ENCODE assay signal across 11 mouse cellular contexts in the genomic region with DNA sequence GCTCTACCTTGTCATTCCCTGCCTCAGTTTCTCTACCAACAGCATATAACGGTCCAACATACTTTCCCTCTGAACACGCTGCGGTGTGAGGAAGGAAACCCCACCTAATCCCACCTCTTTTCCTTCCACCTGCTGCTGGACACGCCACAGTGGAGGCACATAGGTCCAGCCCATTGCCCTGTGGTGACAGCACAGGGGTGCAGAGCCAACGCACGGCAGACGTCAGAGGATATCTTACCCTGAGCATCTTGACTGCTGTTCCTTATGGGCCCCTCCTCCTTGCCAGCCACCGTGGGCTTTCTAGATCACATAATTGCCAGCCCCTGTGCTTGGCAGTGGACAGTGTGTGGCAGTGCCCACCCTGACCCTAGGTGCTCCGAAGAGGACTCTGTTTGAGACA. TPM values are rescaled to one million over a fixed set of nuclear protein-coding genes. Genes with fewer than 3 reads are reported as not detected.
DNase-seq lines count a peak whose midpoint lies in the region; ATAC-seq and TF ChIP-seq lines count a peak whose summit lies in the region.
"Had no signal": no experiment of that assay in that cellular context is flagged by ENCODE, and none has a peak within 500 bp of the region (broad histone marks: within the 10 kb centered on the region; RNA-seq: fewer than 3 reads in every experiment).

No protein-coding gene starts in this region.

- peak overlapping the region; percentile 81 for H3K4me2 ChIP-seq in lung, embryonic 16.5 days (ENCODE audit: low read depth, low read length)
- H3K4me2 ChIP-seq in hindbrain, embryonic 14.5 days (replicated peaks) = peak overlapping the region; percentile 84
- peak overlapping the region; percentile 79; the same call in 1 of the 2 replicates for H3K4me2 ChIP-seq in neural tube, embryonic 12.5 days (replicated peaks)

- peak overlapping the region; percentile 81 for H3K4me3 ChIP-seq in gastrocnemius, adult 2 months
- H3K4me3 ChIP-seq in lung, embryonic 16.5 days (ENCODE audit: low read length) = peak overlapping the region; percentile 80
- 0 out of 2 replicates have a peak overlapping the region, but pooled peaks have one; percentile 10 for H3K4me3 ChIP-seq in hindbrain, embryonic 14.5 days (replicated peaks; ENCODE audit: low read length)
- no peak overlapping the region for H3K4me3 ChIP-seq in neural tube, embryonic 12.5 days

- intact Hi-C loops in gastrocnemius, adult 2 months (cut with DNase I) = loop anchor here (5.0 kb wide), 1 partner anchor 33 kb away; no protein-coding TSS in a partner anchor

- peaks cover 68% of the 10 kb centered on the region for H3K4me1 ChIP-seq in lung, embryonic 16.5 days (replicated peaks; ENCODE audit: control insufficient read depth, insufficient read depth, low read length)
- peaks cover 19% of the 10 kb centered on the region for H3K4me1 ChIP-seq in hindbrain, embryonic 14.5 days (replicated peaks; ENCODE audit: control insufficient read depth, insufficient read depth, low read length)
- peaks cover 53% of the 10 kb centered on the region for H3K4me1 ChIP-seq in neural tube, embryonic 12.5 days

- DNase-seq in gastrocnemius, adult 2 months = no peak
- DNase-seq in gastrocnemius, adult 8-10 months (ENCODE audit: low spot score in 2 of 2) = no peak
- DNase-seq in lung, postnatal 10 days = no peak
- no peak for DNase-seq in hindbrain, embryonic 14.5 days (ENCODE audit: low spot score)
- no peak for DNase-seq in urinary bladder, adult 18-20 months (ENCODE audit: low spot score in 2 of 2)

- TF ChIP-seq CTCF in gastrocnemius, adult 2 months (IDR thresholded peaks at IDR 0.05) = no peak

- H3K27ac ChIP-seq in gastrocnemius, adult 2 months = peak overlapping the region; percentile 94
- H3K27ac ChIP-seq in lung, embryonic 16.5 days (ENCODE audit: low read length) = no peak overlapping the region
- H3K27ac ChIP-seq in hindbrain, embryonic 14.5 days = no peak overlapping the region
- no peak overlapping the region for H3K27ac ChIP-seq in neural tube, embryonic 12.5 days

- peak overlapping the region; percentile 84 for H3K9ac ChIP-seq in lung, embryonic 16.5 days (ENCODE audit: low read length)
- H3K9ac ChIP-seq in hindbrain, embryonic 14.5 days = no peak overlapping the region
- no peak overlapping the region for H3K9ac ChIP-seq in neural tube, embryonic 12.5 days

- H3K9me3 ChIP-seq in lung, embryonic 16.5 days (ENCODE audit: control insufficient read depth, low read length) = no peaks in the 10 kb centered on the region
- H3K9me3 ChIP-seq in hindbrain, embryonic 14.5 days (ENCODE audit: control insufficient read depth, low read length) = no peaks in the 10 kb centered on the region
- H3K9me3 ChIP-seq in neural tube, embryonic 12.5 days = no peaks in the 10 kb centered on the region

- WGBS in lung, embryonic 16.5 days = 68% methylated on average over 9 of the region's 9 CpGs
- WGBS in hindbrain, embryonic 14.5 days = 85% methylated on average over 9 of the region's 9 CpGs
- 88% methylated on average over 9 of the region's 9 CpGs for WGBS in neural tube, embryonic 12.5 days

- H3K36me3 ChIP-seq in lung, embryonic 16.5 days (ENCODE audit: control insufficient read depth, insufficient read depth, low read length) = peaks cover 2% of the 10 kb centered on the region; the same call in 1 of the 2 replicates
- H3K36me3 ChIP-seq in hindbrain, embryonic 14.5 days (replicated peaks; ENCODE audit: control insufficient read depth, insufficient read depth) = no peaks in the 10 kb centered on the region
- no peaks in the 10 kb centered on the region for H3K36me3 ChIP-seq in neural tube, embryonic 12.5 days

- peaks cover 9% of the 10 kb centered on the region; the same call in 1 of the 2 replicates for H3K27me3 ChIP-seq in lung, embryonic 16.5 days (ENCODE audit: control insufficient read depth, insufficient read depth, low read depth, low read length)
- peaks cover 31% of the 10 kb centered on the region for H3K27me3 ChIP-seq in hindbrain, embryonic 14.5 days (ENCODE audit: control insufficient read depth, insufficient read depth, low read length)
- peaks cover 43% of the 10 kb centered on the region for H3K27me3 ChIP-seq in neural tube, embryonic 12.5 days (replicated peaks)
- H3K27me3 ChIP-seq: Patski had no signal

- ATAC-seq in lung, embryonic 16.5 days (ENCODE audit: low read depth) = no peak
- ATAC-seq in hindbrain, embryonic 14.5 days (ENCODE audit: low FRiP score) = no peak
- ATAC-seq in neural tube, embryonic 12.5 days (ENCODE audit: low FRiP score, low read depth) = no peak
- no peak for ATAC-seq in frontal cortex, adult (ENCODE audit: low TSS enrichment)
- ATAC-seq: Patski had no signal

RNA-seq across cellular contexts. Expression of a gene that starts 4.3 kb away (rescaled TPM):
- total RNA-seq in gastrocnemius, adult 2 months (2021) = 10 to 100 TPM; 14.7 to 26.7 TPM
- total RNA-seq in gastrocnemius, adult 8-10 months (2022) = 10 to 100 TPM; 12.9 to 25.5 (median 19.1) TPM
- polyA plus RNA-seq in lung, embryonic 16.5 days (2015; fragmentation: Nextera tagmentation; extraction: Ambion mirVana) = 45.2 and 47.8 TPM in 2 replicates
- 11.6 and 14.7 TPM in 2 replicates for polyA plus RNA-seq in hindbrain, embryonic 14.5 days (2014; fragmentation: Nextera tagmentation; extraction: Ambion mirVana)
- 20.0 and 28.0 TPM in 2 replicates for polyA plus RNA-seq in neural tube, embryonic 12.5 days (2016; fragmentation: Nextera tagmentation; extraction: Ambion mirVana)

RNA-seq across cellular contexts. Expression of a gene that starts 45.7 kb away (rescaled TPM):
- not detected for total RNA-seq in gastrocnemius, adult 2 months (2021)
- total RNA-seq in gastrocnemius, adult 8-10 months (2022) = not detected
- polyA plus RNA-seq in lung, embryonic 16.5 days (2015; fragmentation: Nextera tagmentation; extraction: Ambion mirVana) = not detected in 2 replicates
- polyA plus RNA-seq in hindbrain, embryonic 14.5 days (2014; fragmentation: Nextera tagmentation; extraction: Ambion mirVana) = not detected in 2 replicates
- polyA plus RNA-seq in neural tube, embryonic 12.5 days (2016; fragmentation: Nextera tagmentation; extraction: Ambion mirVana) = not detected in 2 replicates
- total RNA-seq: left cerebral cortex, postnatal 10 days had no signal
- polyA plus RNA-seq: Patski; testis, adult 2 months had no signal

RNA-seq across cellular contexts. Expression of a gene that starts 58.9 kb away (rescaled TPM):
- total RNA-seq in gastrocnemius, adult 2 months (2021) = under 1 TPM in 1 of 2 experiments, not detected in 1; 0.06 TPM
- total RNA-seq in gastrocnemius, adult 8-10 months (2022) = not detected
- 0.08 and 0.16 TPM in 2 replicates for polyA plus RNA-seq in lung, embryonic 16.5 days (2015; fragmentation: Nextera tagmentation; extraction: Ambion mirVana)
- 0.08 and 0.53 TPM in 2 replicates for polyA plus RNA-seq in hindbrain, embryonic 14.5 days (2014; fragmentation: Nextera tagmentation; extraction: Ambion mirVana)
- 0.69 and 1.1 TPM in 2 replicates for polyA plus RNA-seq in neural tube, embryonic 12.5 days (2016; fragmentation: Nextera tagmentation; extraction: Ambion mirVana)
